Mouse (Mus musculus) layer of hippocampus, adult 11-12 months (tissue): Measurements from ENCODE around the gene Tmem80.

Source experiments
- DNase-seq: peaks from one replicate; pipeline ENCODE4 v3.0.0; 2022; ENCODE audit warnings: low spot score

The Tmem80 gene

GRCm38 (mm10) chr7:141327469-141328372 is at the start of gene Tmem80, which contains the start of gene Deaf1:
TSS of gene Tmem80 (plus strand) at chr7:141327739.
TSS of gene Deaf1 (minus strand) at chr7:141327690.
- peak; percentile 100 for DNase-seq

DNA sequence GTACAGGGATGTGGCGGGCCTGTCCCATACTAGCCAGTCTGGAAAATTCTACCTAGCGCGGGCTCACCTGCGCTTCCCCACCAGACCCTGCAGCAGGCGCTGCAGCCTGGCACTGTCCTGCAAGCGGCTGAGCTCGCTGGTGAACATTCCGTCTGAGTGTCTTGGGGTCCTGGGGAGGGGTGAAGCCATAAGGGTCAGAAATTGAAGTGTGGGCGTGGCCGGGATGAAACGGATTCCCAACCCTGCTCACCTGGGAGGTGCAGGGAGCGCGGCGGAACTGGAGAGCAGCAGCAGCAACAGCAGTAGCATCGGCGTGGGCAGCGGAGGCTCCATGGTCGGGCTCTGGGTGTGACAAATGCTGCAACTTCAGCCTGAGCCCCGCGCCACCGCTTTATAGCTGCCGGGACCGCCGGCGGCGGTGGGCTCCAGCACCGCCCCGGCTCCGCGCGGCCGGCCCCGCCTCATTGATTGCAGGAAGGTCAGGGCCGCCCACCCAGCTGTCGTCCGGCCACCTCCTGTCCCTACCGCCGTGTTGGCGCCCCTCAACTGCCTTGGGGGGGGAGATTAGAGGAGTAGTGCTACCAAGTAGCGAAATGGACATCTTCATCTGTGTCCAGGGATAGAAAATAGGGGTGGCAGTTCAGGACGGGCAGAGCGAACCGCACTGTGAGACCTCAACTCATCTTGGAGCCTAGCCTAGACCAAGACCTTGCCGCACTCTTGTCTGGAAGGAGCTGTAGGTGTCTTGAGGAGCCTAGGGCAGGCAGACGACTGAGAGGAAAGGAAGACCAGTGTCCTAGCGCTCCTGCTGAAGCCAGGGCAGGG is 48.6 kb upstream of the Tmem80 start, which contains the start of gene Sct:
Sct (minus strand) TSS at position 368 of the 825 bp plus-strand sequence.
- no peak for DNase-seq

DNA sequence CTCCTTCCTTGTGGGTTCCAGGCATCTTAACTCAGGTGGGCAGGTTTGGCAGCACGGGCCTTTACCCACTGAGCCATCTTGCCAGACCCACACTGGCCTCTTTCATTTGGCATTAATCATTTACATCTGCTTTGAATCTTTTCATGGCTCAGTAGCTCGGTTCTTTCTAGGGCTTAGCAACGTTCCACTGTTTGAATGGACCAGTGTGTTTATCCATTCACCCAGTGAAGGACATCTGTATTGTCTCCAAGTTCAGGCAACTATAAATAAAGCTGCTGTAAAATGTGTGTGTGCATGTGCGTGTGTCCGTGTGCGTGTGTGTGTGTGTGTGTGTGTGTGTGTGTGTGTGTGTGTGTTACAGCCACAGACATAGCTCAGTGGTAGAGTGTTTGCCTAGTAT is 46.1 kb upstream of the Tmem80 start:
- DNase-seq: no peak

- no peak for DNase-seq
Measured at GRCm38 (mm10) chr7:141282756-141283155, 44.8 kb upstream of the Tmem80 start.

DNA sequence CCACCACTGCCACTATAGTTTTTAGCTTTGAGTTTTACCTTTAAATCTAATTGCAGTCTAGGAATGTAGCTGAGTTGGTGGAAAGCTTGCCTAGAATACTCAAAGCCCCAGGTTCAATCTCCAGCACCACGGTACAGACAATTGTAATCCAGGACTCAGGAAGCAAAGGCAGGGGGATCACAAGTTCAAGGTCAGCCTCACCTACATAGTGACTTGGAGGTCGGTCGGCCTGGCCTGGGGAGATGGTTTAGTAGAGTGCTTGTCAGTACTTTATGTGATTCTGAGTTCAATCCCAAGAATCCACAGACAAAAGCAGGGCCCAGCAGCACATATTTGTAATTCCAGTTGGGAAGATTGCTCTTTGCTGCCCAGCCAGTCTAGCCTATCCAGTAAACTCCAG is 39.5 kb upstream of the Tmem80 start:
- DNase-seq: no peak

- DNase-seq: no peak
Measured at GRCm38 (mm10) chr7:141291921-141292582, 35.5 kb upstream of the Tmem80 start, which contains the start of gene Drd4. TSS of gene Drd4 (plus strand) at chr7:141292006.

GRCm38 (mm10) chr7:141292583-141293388 is 34.8 kb upstream of the Tmem80 start:
- no peak for DNase-seq

DNA sequence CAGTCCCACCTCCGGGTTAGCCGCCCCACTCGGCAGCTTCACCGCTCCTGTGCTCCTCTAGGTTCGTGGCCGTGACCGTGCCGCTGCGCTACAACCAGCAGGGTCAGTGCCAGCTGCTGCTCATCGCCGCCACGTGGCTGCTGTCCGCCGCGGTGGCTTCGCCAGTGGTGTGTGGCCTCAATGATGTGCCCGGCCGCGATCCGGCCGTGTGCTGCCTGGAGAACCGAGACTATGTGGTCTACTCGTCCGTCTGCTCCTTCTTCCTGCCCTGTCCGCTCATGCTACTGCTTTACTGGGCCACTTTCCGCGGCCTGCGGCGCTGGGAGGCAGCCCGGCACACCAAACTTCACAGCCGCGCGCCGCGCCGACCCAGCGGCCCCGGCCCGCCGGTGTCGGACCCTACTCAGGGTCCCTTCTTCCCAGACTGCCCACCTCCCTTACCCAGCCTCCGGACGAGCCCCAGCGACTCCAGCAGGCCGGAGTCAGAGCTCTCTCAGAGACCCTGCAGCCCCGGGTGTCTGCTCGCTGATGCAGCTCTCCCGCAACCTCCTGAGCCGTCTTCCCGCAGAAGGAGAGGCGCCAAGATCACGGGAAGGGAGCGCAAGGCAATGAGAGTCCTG is 33.6 kb upstream of the Tmem80 start:
- DNase-seq: no peak

DNA sequence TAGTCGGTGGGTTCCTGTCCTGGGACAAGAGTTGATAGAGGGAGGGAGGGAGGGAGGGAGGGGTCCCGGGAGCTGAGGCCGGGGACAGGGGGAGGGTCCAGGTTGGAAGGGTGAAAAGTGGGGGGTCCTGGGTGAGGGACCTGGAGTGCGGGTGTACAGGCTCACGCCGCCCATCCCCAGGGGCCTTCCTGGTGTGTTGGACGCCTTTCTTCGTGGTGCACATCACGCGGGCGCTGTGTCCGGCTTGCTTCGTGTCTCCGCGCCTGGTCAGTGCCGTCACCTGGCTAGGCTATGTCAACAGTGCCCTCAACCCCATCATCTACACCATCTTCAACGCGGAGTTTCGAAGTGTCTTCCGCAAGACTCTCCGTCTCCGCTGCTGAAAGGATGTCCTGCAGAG is 33.1 kb upstream of the Tmem80 start:
- no peak for DNase-seq

- no peak for DNase-seq
Measured at GRCm38 (mm10) chr7:141297926-141298650, 29.5 kb upstream of the Tmem80 start.

DNA sequence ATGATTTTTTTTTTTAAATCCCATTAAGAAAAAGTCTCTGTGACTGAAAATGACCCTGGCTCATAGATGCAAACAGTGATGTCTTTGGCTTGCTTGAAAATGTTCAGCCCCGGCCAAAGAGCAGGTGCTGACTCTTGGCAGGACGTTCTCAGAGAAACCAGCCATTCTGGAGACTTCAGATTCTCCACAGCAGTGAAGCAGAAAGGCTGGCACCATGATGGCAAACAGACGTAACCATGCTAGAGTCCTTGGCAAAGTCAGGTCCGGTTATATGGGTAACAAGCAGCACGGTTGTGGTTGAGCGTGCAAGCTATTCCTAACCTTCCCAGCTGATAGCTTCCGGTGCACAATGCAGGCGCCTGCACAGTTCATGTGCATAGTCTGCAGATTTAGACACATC is 28.4 kb upstream of the Tmem80 start:
- no peak for DNase-seq

DNA sequence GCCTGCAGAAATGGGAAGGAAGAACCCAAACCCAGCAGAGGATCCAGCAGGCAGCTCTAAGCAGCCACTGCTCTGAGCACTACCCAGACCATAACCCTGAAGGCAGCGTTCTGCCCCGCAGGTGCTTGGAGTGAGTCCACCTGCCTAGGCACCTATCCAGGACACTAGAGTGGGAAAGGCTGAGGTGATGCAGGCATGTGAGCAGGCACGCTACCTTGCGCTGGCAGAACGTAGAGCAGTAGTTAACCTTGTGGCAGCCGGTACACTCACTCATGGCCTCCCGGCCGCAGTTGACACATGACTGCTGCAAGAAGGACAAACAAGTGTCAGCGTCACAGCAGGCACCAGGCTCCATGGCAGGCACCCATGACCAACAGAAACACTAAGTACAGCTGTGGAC is 26.2 kb upstream of the Tmem80 start:
- DNase-seq: no peak

- no peak for DNase-seq
Measured at GRCm38 (mm10) chr7:141302702-141303268, 24.8 kb upstream of the Tmem80 start.

- no peak for DNase-seq
Measured at GRCm38 (mm10) chr7:141304537-141304936, 23.0 kb upstream of the Tmem80 start.

DNA sequence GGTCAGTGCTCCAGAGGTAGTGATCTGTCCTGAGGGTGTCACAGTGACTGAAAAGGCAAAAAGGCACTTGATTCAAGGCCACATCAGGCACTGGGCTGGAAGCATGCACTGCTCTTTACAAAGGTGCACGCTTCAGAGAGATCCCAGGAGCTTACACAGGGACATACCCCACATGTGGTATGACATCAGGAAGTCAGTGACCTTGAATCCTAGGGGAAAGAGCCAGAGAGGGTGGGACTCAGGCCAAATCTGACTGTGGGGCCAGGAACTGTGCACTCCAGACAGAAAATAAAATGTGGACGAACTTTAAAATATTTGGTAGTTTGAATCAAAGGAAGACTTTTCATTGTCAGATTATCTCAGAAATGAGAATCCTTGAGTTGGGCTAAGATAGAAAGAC is 13.1 kb upstream of the Tmem80 start:
- no peak for DNase-seq

- no peak for DNase-seq
Measured at GRCm38 (mm10) chr7:141315076-141315475, 12.5 kb upstream of the Tmem80 start.

GRCm38 (mm10) chr7:141315974-141316373 is 11.6 kb upstream of the Tmem80 start:
- no peak for DNase-seq

DNA sequence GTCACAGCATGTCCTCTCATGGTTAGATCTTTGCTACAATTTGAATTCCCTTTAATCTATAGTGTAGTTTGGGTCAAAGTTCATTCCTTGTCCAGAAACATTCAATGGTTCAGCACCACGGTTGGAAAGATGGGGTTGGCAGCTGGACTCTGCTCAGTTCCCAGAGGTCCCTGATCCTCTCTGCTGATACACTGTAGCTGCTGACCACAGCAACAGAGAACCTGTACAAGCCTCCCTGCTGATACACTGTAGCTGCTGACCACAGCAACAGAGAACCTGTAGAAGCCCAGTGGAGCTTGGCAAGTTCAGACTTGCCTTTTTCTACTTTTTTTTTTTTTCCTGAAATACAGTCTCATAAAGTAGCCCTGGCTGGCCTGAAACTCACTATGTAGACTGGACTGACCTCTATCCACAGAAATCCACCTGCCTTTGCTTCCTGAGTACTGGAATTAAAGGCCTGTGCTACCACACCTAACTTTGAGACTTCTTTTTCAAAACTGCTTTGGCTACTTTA is 9.9 kb upstream of the Tmem80 start:
- no peak for DNase-seq

GRCm38 (mm10) chr7:141319446-141319845 is 8.1 kb upstream of the Tmem80 start:
- no peak for DNase-seq

DNA sequence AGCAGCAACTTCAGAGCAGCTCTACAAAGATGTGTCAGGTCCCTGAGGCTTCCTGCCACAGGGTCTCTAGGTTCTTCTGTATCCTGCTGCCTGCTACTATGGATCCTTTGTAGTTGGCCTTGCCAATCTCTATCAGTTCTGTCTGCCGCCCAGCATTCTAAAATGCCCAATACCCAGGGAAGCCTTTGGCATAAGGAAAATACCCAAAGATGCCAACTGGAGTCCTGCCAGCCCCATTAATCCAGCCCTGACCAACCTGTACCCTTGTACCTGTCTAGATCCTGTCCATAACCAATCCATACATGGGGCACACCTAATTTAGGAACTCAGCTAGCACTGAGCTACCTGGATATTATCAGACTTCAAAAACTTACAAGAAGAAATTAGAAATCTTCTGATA is 2.9 kb upstream of the Tmem80 start:
- no peak for DNase-seq
